Mouse (Mus musculus): ENCODE data around the gene Eif2ak4. TPM values are rescaled to one million over a fixed set of nuclear protein-coding genes. Genes with fewer than 3 reads are reported as not detected.
A peak's percentile ranks its signal among the peaks of the same experiment; 100 is the strongest.

The Eif2ak4 gene
- polyA plus RNA-seq, 1 experiment from 2014 or later = 9.5 TPM

GRCm38 (mm10) chr2:118490241-118491091, 102.0 kb downstream of the Eif2ak4 start:
- H3K27me3 ChIP-seq (replicated peaks; ENCODE audit: control insufficient read depth, insufficient read depth, low read length) = no peaks in the 10 kb centered on the region
- H3K4me2 ChIP-seq (ENCODE audit: low read depth, low read length) = peak overlapping the region; percentile 23; the same call in 1 of the 2 replicates
- peak; percentile 88 for ATAC-seq
- peak overlapping the region; percentile 64 for H3K27ac ChIP-seq (ENCODE audit: low read length)
- no peaks in the 10 kb centered on the region for H3K9me3 ChIP-seq (ENCODE audit: control insufficient read depth, low read length)
- H3K4me1 ChIP-seq (ENCODE audit: control insufficient read depth, insufficient read depth, low read length) = peaks cover 20% of the 10 kb centered on the region
- WGBS = 33% methylated on average over 12 of the region's 12 CpGs
- no peak overlapping the region for H3K4me3 ChIP-seq (ENCODE audit: low read length)
- peak overlapping the region; percentile 36; the same call in 1 of the 2 replicates for H3K9ac ChIP-seq (ENCODE audit: low read depth, low read length)
- no peaks in the 10 kb centered on the region for H3K36me3 ChIP-seq (ENCODE audit: control insufficient read depth, insufficient read depth, low read length)

GRCm38 (mm10) chr2:118491281-118491731, 102.9 kb downstream of the Eif2ak4 start:
- H3K4me3 ChIP-seq (ENCODE audit: low read length) = no peak overlapping the region
- no peak overlapping the region for H3K4me2 ChIP-seq (ENCODE audit: low read depth, low read length)
- H3K4me1 ChIP-seq (ENCODE audit: control insufficient read depth, insufficient read depth, low read length) = peaks cover 20% of the 10 kb centered on the region
- H3K9ac ChIP-seq (ENCODE audit: low read depth, low read length) = no peak overlapping the region
- H3K27me3 ChIP-seq (replicated peaks; ENCODE audit: control insufficient read depth, insufficient read depth, low read length) = no peaks in the 10 kb centered on the region
- 45% methylated on average over 5 of the region's 5 CpGs for WGBS
- no peak overlapping the region for H3K27ac ChIP-seq (ENCODE audit: low read length)
- no peaks in the 10 kb centered on the region for H3K9me3 ChIP-seq (ENCODE audit: control insufficient read depth, low read length)
- ATAC-seq = no peak
- no peaks in the 10 kb centered on the region for H3K36me3 ChIP-seq (ENCODE audit: control insufficient read depth, insufficient read depth, low read length)

- 86% methylated on average over 4 of the region's 4 CpGs for WGBS
- no peak overlapping the region for H3K4me2 ChIP-seq (ENCODE audit: low read depth, low read length)
- H3K4me1 ChIP-seq (ENCODE audit: control insufficient read depth, insufficient read depth, low read length) = peaks cover 20% of the 10 kb centered on the region
- H3K4me3 ChIP-seq (ENCODE audit: low read length) = no peak overlapping the region
- ATAC-seq = no peak
- H3K27me3 ChIP-seq (replicated peaks; ENCODE audit: control insufficient read depth, insufficient read depth, low read length) = no peaks in the 10 kb centered on the region
- no peaks in the 10 kb centered on the region for H3K36me3 ChIP-seq (ENCODE audit: control insufficient read depth, insufficient read depth, low read length)
- no peak overlapping the region for H3K27ac ChIP-seq (ENCODE audit: low read length)
- no peaks in the 10 kb centered on the region for H3K9me3 ChIP-seq (ENCODE audit: control insufficient read depth, low read length)
- no peak overlapping the region for H3K9ac ChIP-seq (ENCODE audit: low read depth, low read length)
Measured at GRCm38 (mm10) chr2:118491741-118492395, 103.5 kb downstream of the Eif2ak4 start.

- Histone ChIP-seq H3K27ac (ENCODE audit: low read length) (no peak overlapping the region), H3K9me3 (ENCODE audit: control insufficient read depth, low read length) (no peaks in the 10 kb centered on the region), H3K27me3 (replicated peaks; ENCODE audit: control insufficient read depth, insufficient read depth, low read length) (no peaks in the 10 kb centered on the region), H3K4me3 (ENCODE audit: low read length) (no peak overlapping the region), H3K4me1 (ENCODE audit: control insufficient read depth, insufficient read depth, low read length) (peaks cover 13% of the 10 kb centered on the region), H3K9ac (ENCODE audit: low read depth, low read length) (no peak overlapping the region), H3K4me2 (ENCODE audit: low read depth, low read length) (no peak overlapping the region), H3K36me3 (ENCODE audit: control insufficient read depth, insufficient read depth, low read length) (no peaks in the 10 kb centered on the region)
- ATAC-seq = no peak
- 74% methylated on average over 9 of the region's 9 CpGs for WGBS
Measured at GRCm38 (mm10) chr2:118495024-118495423, 106.6 kb downstream of the Eif2ak4 start.

GRCm38 (mm10) chr2:118497890-118498289, 109.5 kb downstream of the Eif2ak4 start:
- Histone ChIP-seq H3K4me3 (ENCODE audit: low read length) (no peak overlapping the region), H3K4me2 (ENCODE audit: low read depth, low read length) (no peak overlapping the region), H3K36me3 (ENCODE audit: control insufficient read depth, insufficient read depth, low read length) (no peaks in the 10 kb centered on the region), H3K9ac (ENCODE audit: low read depth, low read length) (no peak overlapping the region), H3K4me1 (ENCODE audit: control insufficient read depth, insufficient read depth, low read length) (no peaks in the 10 kb centered on the region), H3K27me3 (replicated peaks; ENCODE audit: control insufficient read depth, insufficient read depth, low read length) (no peaks in the 10 kb centered on the region), H3K9me3 (ENCODE audit: control insufficient read depth, low read length) (no peaks in the 10 kb centered on the region), H3K27ac (ENCODE audit: low read length) (no peak overlapping the region)
- 84% methylated on average over 5 of the region's 5 CpGs for WGBS
- no peak for ATAC-seq

- Histone ChIP-seq H3K9ac (ENCODE audit: low read depth, low read length) (no peak overlapping the region), H3K4me2 (ENCODE audit: low read depth, low read length) (no peak overlapping the region), H3K4me1 (ENCODE audit: control insufficient read depth, insufficient read depth, low read length) (no peaks in the 10 kb centered on the region), H3K4me3 (ENCODE audit: low read length) (no peak overlapping the region), H3K36me3 (ENCODE audit: control insufficient read depth, insufficient read depth, low read length) (no peaks in the 10 kb centered on the region), H3K27me3 (replicated peaks; ENCODE audit: control insufficient read depth, insufficient read depth, low read length) (no peaks in the 10 kb centered on the region), H3K9me3 (ENCODE audit: control insufficient read depth, low read length) (no peaks in the 10 kb centered on the region), H3K27ac (ENCODE audit: low read length) (no peak overlapping the region)
- WGBS = 83% methylated on average over 6 of the region's 6 CpGs
- ATAC-seq = no peak
Measured at GRCm38 (mm10) chr2:118498476-118498875, 110.1 kb downstream of the Eif2ak4 start.

- H3K4me3 ChIP-seq (ENCODE audit: low read length) = no peak overlapping the region
- H3K27me3 ChIP-seq (replicated peaks; ENCODE audit: control insufficient read depth, insufficient read depth, low read length) = no peaks in the 10 kb centered on the region
- no peaks in the 10 kb centered on the region for H3K9me3 ChIP-seq (ENCODE audit: control insufficient read depth, low read length)
- H3K4me1 ChIP-seq (ENCODE audit: control insufficient read depth, insufficient read depth, low read length) = no peaks in the 10 kb centered on the region
- 43% methylated on average over 20 of the region's 20 CpGs for WGBS
- no peak overlapping the region for H3K9ac ChIP-seq (ENCODE audit: low read depth, low read length)
- ATAC-seq = no peak
- H3K36me3 ChIP-seq (ENCODE audit: control insufficient read depth, insufficient read depth, low read length) = no peaks in the 10 kb centered on the region
- H3K4me2 ChIP-seq (ENCODE audit: low read depth, low read length) = no peak overlapping the region
- H3K27ac ChIP-seq (ENCODE audit: low read length) = no peak overlapping the region; the same call in 1 of the 2 replicates
Measured at GRCm38 (mm10) chr2:118499135-118499961, 110.9 kb downstream of the Eif2ak4 start.

GRCm38 (mm10) chr2:118500191-118500590, 111.8 kb downstream of the Eif2ak4 start:
- H3K9me3 ChIP-seq (ENCODE audit: control insufficient read depth, low read length) = no peaks in the 10 kb centered on the region
- no peaks in the 10 kb centered on the region for H3K27me3 ChIP-seq (replicated peaks; ENCODE audit: control insufficient read depth, insufficient read depth, low read length)
- no peak for ATAC-seq
- H3K36me3 ChIP-seq (ENCODE audit: control insufficient read depth, insufficient read depth, low read length) = no peaks in the 10 kb centered on the region
- no peak overlapping the region for H3K9ac ChIP-seq (ENCODE audit: low read depth, low read length)
- no peak overlapping the region for H3K27ac ChIP-seq (ENCODE audit: low read length)
- 85% methylated on average over 2 of the region's 2 CpGs for WGBS
- H3K4me2 ChIP-seq (ENCODE audit: low read depth, low read length) = no peak overlapping the region
- H3K4me3 ChIP-seq (ENCODE audit: low read length) = no peak overlapping the region
- H3K4me1 ChIP-seq (ENCODE audit: control insufficient read depth, insufficient read depth, low read length) = no peaks in the 10 kb centered on the region

- no peak overlapping the region for H3K27ac ChIP-seq (ENCODE audit: low read length)
- H3K27me3 ChIP-seq (replicated peaks; ENCODE audit: control insufficient read depth, insufficient read depth, low read length) = no peaks in the 10 kb centered on the region
- 84% methylated on average over 7 of the region's 7 CpGs for WGBS
- ATAC-seq = no peak
- peaks cover 13% of the 10 kb centered on the region for H3K4me1 ChIP-seq (ENCODE audit: control insufficient read depth, insufficient read depth, low read length)
- no peak overlapping the region for H3K9ac ChIP-seq (ENCODE audit: low read depth, low read length)
- H3K36me3 ChIP-seq (ENCODE audit: control insufficient read depth, insufficient read depth, low read length) = no peaks in the 10 kb centered on the region
- no peak overlapping the region for H3K4me2 ChIP-seq (ENCODE audit: low read depth, low read length)
- H3K4me3 ChIP-seq (ENCODE audit: low read length) = no peak overlapping the region
- H3K9me3 ChIP-seq (ENCODE audit: control insufficient read depth, low read length) = no peaks in the 10 kb centered on the region
Measured at GRCm38 (mm10) chr2:118507126-118507525, 118.7 kb downstream of the Eif2ak4 start.
